Mouse (Mus musculus) CD8-positive naive resting alpha-beta T cell, adult 2 months (primary cell): Measurements from ENCODE around the gene Mrps24.

Experiments used
- DNase-seq, 2 experiments: peaks; one replicate each; pipeline ENCODE4 v3.0.0; 2022; ENCODE audit warnings: low read depth in 2 of 2, low spot score in 2 of 2

Mrps24 gene

GRCm38 (mm10) chr11:5706874-5707529 lies 8.5 kb downstream of the Mrps24 start:
- DNase-seq = peak; percentile 40 to 53

DNA sequence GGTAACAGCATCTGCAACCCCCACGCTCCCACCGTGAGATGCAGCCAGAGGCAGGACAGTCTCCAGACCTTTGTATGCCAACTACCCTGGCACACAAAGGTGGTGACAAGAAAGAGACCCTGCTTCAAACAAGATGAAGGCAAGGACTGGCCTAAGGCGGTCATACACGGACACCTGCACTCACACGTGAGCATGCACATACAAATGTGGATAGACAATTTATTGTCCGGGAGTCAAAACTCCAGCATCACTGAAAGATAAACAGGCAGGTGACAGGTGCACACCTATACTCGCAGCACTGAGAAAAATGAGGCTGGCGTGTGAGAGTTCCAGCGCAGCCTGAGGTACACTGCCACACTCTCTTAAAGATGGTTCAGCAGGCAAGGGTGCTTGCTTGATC lies 9.5 kb downstream of the Mrps24 start:
- DNase-seq = no peak

- no peak for DNase-seq
These were observed 12.1 kb downstream of the Mrps24 start for GRCm38 (mm10) chr11:5703341-5703740.

- DNase-seq = no peak
These were observed 12.5 kb downstream of the Mrps24 start for GRCm38 (mm10) chr11:5702957-5703332.

GRCm38 (mm10) chr11:5702271-5702956 lies 13.1 kb downstream of the Mrps24 start:
- DNase-seq = no peak

GRCm38 (mm10) chr11:5701821-5702220 lies 13.7 kb downstream of the Mrps24 start:
- no peak for DNase-seq

DNA sequence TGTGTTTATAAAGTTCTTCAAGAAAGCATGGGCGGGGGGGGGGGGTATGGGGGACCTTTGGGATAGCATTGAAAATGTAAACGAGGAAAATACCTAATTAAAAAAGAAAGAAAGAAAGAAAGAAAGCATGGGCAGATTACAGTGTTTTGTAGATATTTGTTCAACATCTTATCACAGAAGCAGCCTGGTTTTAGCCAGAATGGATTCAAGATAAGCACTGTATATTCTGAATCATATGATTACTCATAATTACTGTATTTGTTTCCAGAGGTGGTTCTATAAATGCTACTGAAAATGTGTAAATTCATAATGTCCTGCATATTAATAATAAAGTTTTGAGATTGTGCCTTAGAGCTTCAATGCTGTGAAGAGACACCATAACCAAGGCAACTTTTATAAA lies 14.2 kb downstream of the Mrps24 start:
- no peak for DNase-seq

DNA sequence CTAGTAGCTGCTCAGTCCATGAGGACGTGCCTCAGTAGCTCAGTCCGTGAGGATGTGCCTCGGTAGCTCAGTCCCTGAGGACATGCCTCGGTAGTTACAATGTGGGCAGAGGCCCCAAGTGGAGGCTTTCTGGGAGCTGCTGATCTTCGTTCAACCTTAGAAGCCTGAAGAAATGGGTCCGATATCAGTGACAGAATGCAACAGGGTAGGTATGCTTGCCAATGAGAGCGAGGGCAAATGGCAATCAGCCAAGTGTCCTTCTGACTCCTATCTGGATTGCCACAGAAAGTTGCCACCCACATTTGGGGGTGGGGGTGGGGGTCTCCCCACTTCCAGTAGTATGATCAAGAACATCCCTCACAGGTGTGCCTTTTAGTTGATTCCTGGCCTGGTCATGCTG lies 14.7 kb downstream of the Mrps24 start:
- no peak for DNase-seq

DNA sequence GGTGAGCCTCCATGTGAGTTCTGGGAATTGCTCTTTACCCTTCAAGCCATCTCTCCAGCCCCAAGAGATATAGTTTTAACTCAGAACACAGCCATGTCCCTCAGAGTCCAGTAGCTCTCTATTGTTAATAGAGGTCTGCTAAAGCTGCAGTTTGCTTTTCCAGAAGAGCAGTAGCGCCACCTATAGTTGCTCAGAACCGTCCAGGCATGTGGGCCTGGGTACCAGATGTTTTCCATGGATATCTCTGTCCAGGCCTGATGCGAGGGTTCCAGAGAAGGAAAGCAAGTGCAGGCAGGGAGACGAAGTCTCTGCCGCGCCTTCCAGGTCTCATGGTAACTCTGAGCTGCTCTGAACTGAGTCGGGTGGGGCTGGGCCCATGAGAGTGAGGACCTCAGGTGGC lies 23.7 kb downstream of the Mrps24 start:
- DNase-seq = peak in 1 of 2 experiments; percentile 14

DNA sequence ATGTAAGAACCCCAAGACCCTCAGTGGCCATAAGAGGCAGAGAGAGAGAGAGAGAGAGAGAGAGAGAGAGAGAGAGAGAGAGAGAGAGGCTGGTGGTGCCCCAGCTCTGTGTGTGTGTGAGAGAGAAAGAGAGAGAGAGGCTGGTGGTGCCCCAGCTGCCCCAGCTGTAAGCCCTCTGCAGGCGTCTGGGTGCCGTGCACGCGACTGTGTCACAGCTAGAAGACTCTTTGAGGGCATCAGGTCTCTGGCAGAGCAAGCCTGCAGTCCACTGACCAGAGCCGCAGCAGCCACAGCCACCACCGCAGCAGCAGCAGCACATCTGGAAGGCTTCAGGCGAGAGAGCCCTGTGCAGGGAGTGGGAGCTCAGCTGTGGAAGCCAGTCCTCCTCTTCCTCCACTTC lies 31.2 kb downstream of the Mrps24 start:
- no peak for DNase-seq

DNA sequence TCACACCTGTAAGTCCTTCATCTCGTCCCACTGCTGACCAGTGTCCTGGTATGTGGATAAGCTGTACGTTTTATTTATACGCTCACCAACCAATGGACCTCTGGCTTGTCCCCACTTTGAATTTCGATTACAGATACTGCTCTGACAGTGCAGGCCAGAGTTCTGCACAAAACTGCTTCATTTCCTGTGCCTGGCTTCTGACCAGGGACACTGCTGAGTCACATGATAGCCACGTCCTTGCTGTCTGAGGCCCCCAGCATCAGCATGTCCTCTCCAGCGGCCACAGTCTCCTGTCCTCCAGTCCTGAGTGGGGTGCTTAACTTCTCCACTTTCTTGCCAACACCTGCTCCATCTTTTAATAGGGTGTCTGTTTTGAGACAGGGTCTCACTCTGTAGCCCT lies 32.9 kb downstream of the Mrps24 start:
- DNase-seq = no peak
